Mouse (Mus musculus) common myeloid progenitor, adult 5-6 weeks (primary cell): ENCODE data around the gene Scnm1. TPM values are rescaled to one million over a fixed set of nuclear protein-coding genes. Genes with fewer than 3 reads are reported as not detected.
"Not testable (repeated sequence)": the region's sequence is repeated elsewhere in the genome, so short reads cannot be mapped to it uniquely, and the experiment has no call there.

ENCODE experiments used
- ATAC-seq: replicated peaks from 2 replicates; pipeline ENCODE4 v1.8.0; 2016; ENCODE audit warnings: low read depth, mild to moderate bottlenecking, moderate TSS enrichment, inconsistent platforms; ENCODE audit not compliant: poor library complexity, severe bottlenecking
- total RNA-seq: library from RNA; stranded (forward); fragments of 200-1000, 187-1606 nt; gene quantifications from 2 replicates; pipeline ENCODE4 v1.2.3, GENCODE M21; 2017

The Scnm1 gene
- total RNA-seq, 1 experiment from 2014 or later: 88.2 TPM

GRCm38 (mm10) chr3:95110911-95111726 lies 22.7 kb downstream of the Scnm1 start, which contains the start of gene Vps72:
TSS of gene Vps72 (plus strand) at chr3:95111022.
- ATAC-seq: peak; percentile 88

GRCm38 (mm10) chr3:95107898-95108297 lies 25.9 kb downstream of the Scnm1 start:
- ATAC-seq: no peak

- not testable (repeated sequence) for ATAC-seq
These were observed 26.5 kb downstream of the Scnm1 start for GRCm38 (mm10) chr3:95107308-95107707.

GRCm38 (mm10) chr3:95106338-95107117 lies 27.3 kb downstream of the Scnm1 start, which contains the start of gene Pip5k1a:
TSS of gene Pip5k1a (minus strand) at chr3:95106930.
- ATAC-seq: peak; percentile 75

- no peak for ATAC-seq
These were observed 28.0 kb downstream of the Scnm1 start for GRCm38 (mm10) chr3:95105586-95106337.

- ATAC-seq: 0 out of 2 replicates have a peak, but pooled peaks have one; percentile 15
These were observed 28.7 kb downstream of the Scnm1 start for GRCm38 (mm10) chr3:95105121-95105520.

- no peak for ATAC-seq
These were observed 33.0 kb downstream of the Scnm1 start for GRCm38 (mm10) chr3:95100854-95101253.

GRCm38 (mm10) chr3:95088071-95088470 lies 45.7 kb downstream of the Scnm1 start:
- no peak for ATAC-seq

Other genes with a start within 250 kb of the Scnm1 start
- gene Psmb4, start 247.1 kb downstream of the Scnm1 start, total RNA-seq: 192 and 193 TPM in 2 replicates
- gene Selenbp1, start 201.0 kb downstream of the Scnm1 start, total RNA-seq: 41.5 and 57.4 TPM in 2 replicates
- 24.3 and 27.3 TPM in 2 replicates for gene Rfx5, start 179.9 kb downstream of the Scnm1 start, total RNA-seq
- gene Pi4kb, start 159.3 kb downstream of the Scnm1 start, total RNA-seq: 11.6 and 43.0 TPM in 2 replicates
- 18.2 and 20.6 TPM in 2 replicates for gene Zfp687, start 118.6 kb downstream of the Scnm1 start, total RNA-seq
- 210 and 232 TPM in 2 replicates for gene Psmd4, start 91.4 kb downstream of the Scnm1 start, total RNA-seq
- 13.3 and 19.2 TPM in 2 replicates for gene Pip5k1a, start 27.1 kb downstream of the Scnm1 start, total RNA-seq
- gene Vps72, start 23.0 kb downstream of the Scnm1 start, total RNA-seq: 82.0 and 161 TPM in 2 replicates
- gene Tmod4, start 9.5 kb downstream of the Scnm1 start, total RNA-seq: not detected in 2 replicates
- 2.9 and 6.9 TPM in 2 replicates for gene Lysmd1, start 77 bp upstream of the Scnm1 start, total RNA-seq
- 21.8 and 38.5 TPM in 2 replicates for gene Tnfaip8l2, start 8.3 kb upstream of the Scnm1 start, total RNA-seq
- gene Sema6c, start 26.4 kb upstream of the Scnm1 start, total RNA-seq: 0.64 and 4.6 TPM in 2 replicates
- gene Gabpb2, start 83.9 kb upstream of the Scnm1 start, total RNA-seq: 50.1 and 53.9 TPM in 2 replicates
- gene Cdc42se1, start 94.7 kb upstream of the Scnm1 start, total RNA-seq: 55.4 and 57.6 TPM in 2 replicates
- gene Mllt11, start 98.2 kb upstream of the Scnm1 start, total RNA-seq: 7.9 and 9.2 TPM in 2 replicates
- 0.64 and 0.82 TPM in 2 replicates for gene Gm128, start 107.6 kb upstream of the Scnm1 start, total RNA-seq
- not detected in 2 replicates for gene Bnipl, start 117.2 kb upstream of the Scnm1 start, total RNA-seq
- 26.2 and 31.4 TPM in 2 replicates for gene Mindy1, start 147.3 kb upstream of the Scnm1 start, total RNA-seq
- 8.4 and 10.3 TPM in 2 replicates for gene Prune1, start 148.1 kb upstream of the Scnm1 start, total RNA-seq
- gene Anxa9, start 173.2 kb upstream of the Scnm1 start, total RNA-seq: 5.9 and 12.1 TPM in 2 replicates
- 94.9 and 102 TPM in 2 replicates for gene Cers2, start 180.8 kb upstream of the Scnm1 start, total RNA-seq
- gene Setdb1, start 223.2 kb upstream of the Scnm1 start, total RNA-seq: 35.8 and 44.9 TPM in 2 replicates